Mouse (Mus musculus): ENCODE measurements at regions not wholly inside any gene's neighbourhood (a gene's known extent, or its start where the extent isn't known, plus 50 kb on each side); places are given as distances from the start of the nearest gene placed in this dataset.

DNA sequence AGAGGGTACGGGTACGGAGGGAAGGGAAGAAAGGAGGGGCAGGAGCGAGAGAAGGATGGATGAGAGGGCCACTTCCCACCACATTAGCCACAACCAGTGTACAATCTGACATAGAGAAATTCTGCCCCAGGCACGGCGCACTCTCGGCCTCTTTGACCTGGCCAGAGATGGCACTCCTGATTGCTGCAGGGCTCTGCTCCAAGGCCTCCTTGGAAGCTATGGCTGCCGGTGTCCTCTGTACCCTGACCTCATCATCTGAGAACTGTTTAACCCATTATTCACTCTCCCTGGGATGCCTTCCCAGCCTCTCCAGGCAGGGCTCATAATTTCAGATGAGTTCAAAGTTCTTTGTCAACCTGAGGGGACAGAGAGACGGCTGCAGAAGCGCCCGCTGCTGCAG, 78.3 kb downstream of the 1700001O22Rik start:
- TF ChIP-seq POLR2A (IDR thresholded peaks at IDR 0.05; ENCODE audit: low read depth, low read length): no peak
- no peak for TF ChIP-seq CTCF (conservative IDR thresholded peaks at IDR 0.05 in 1 of 2, IDR thresholded peaks at IDR 0.05 in 1 of 2; ENCODE audit: low read depth in 2 of 2, low read length in 2 of 2)
- no peak for TF ChIP-seq RAD21 (IDR thresholded peaks at IDR 0.05; ENCODE audit: low read depth, low read length)
- no peak for TF ChIP-seq USF1 (IDR thresholded peaks at IDR 0.05; ENCODE audit: low read depth, low read length)

Data from CH12.LX (cell line).